Mouse (Mus musculus): ENCODE measurements around the gene Slc22a23. TPM values are rescaled to one million over a fixed set of nuclear protein-coding genes. Genes with fewer than 3 reads are reported as not detected.

The Slc22a23 gene
- polyA plus RNA-seq, 1 experiment from 2014 or later, result 7.8 TPM

GRCm38 (mm10) chr13:34156133-34156839, 188.7 kb downstream of the Slc22a23 start:
- peak; percentile 67 for ATAC-seq (ENCODE audit: insufficient number of reproducible peaks, insufficient read depth, low FRiP score, low read depth)
- Histone ChIP-seq H3K4me3 (ENCODE audit: control insufficient read depth in 1 of 2, insufficient read depth in 1 of 2, low read depth in 1 of 2, low read length in 2 of 2) (no peak overlapping the region), H3K9me3 (ENCODE audit: control insufficient read depth, low read length) (no peaks in the 10 kb centered on the region), H3K4me2 (ENCODE audit: low read length) (peak overlapping the region; percentile 27), H3K9ac (ENCODE audit: low read length) (no peak overlapping the region), H3K27me3 (ENCODE audit: control insufficient read depth, insufficient read depth, low read length) (no peaks in the 10 kb centered on the region), H3K36me3 (ENCODE audit: control insufficient read depth, insufficient read depth, low read length) (no peaks in the 10 kb centered on the region), H3K27ac (replicated peaks in 1 of 2; ENCODE audit: control insufficient read depth in 1 of 2, insufficient read depth in 1 of 2, low read depth in 2 of 2, low read length in 2 of 2) (peak overlapping the region; percentile 90 to 95), H3K4me1 (ENCODE audit: control insufficient read depth in 2 of 2, insufficient read depth in 2 of 2, low read length in 2 of 2) (peaks cover 23 to 24% of the 10 kb centered on the region in 2 experiments)
- 31% methylated on average over 8 of the region's 8 CpGs for WGBS

- ATAC-seq (ENCODE audit: insufficient number of reproducible peaks, insufficient read depth, low FRiP score, low read depth), result no peak
- peak overlapping the region; percentile 30 for H3K4me2 ChIP-seq (ENCODE audit: low read length)
These were observed 190.1 kb downstream of the Slc22a23 start for GRCm38 (mm10) chr13:34154931-34155272.

GRCm38 (mm10) chr13:34154217-34154930, 190.6 kb downstream of the Slc22a23 start:
- H3K27ac ChIP-seq (replicated peaks in 1 of 2; ENCODE audit: control insufficient read depth in 1 of 2, insufficient read depth in 1 of 2, low read depth in 2 of 2, low read length in 2 of 2), result peak overlapping the region; percentile 22 to 58; a peak in 3 of 4 replicates
- no peak; the same call in 1 of the 2 replicates for ATAC-seq (ENCODE audit: insufficient number of reproducible peaks, insufficient read depth, low FRiP score, low read depth)
- H3K36me3 ChIP-seq (ENCODE audit: control insufficient read depth, insufficient read depth, low read length), result no peaks in the 10 kb centered on the region
- H3K4me1 ChIP-seq (ENCODE audit: control insufficient read depth in 2 of 2, insufficient read depth in 2 of 2, low read length in 2 of 2), result peaks cover 34 to 38% of the 10 kb centered on the region in 2 experiments
- H3K4me3 ChIP-seq (ENCODE audit: control insufficient read depth in 1 of 2, insufficient read depth in 1 of 2, low read depth in 1 of 2, low read length in 2 of 2), result peak overlapping the region in 1 of 2 experiments; percentile 4; a peak in 1 of 4 replicates
- H3K27me3 ChIP-seq (ENCODE audit: control insufficient read depth, insufficient read depth, low read length), result no peaks in the 10 kb centered on the region
- 47% methylated on average over 13 of the region's 13 CpGs for WGBS
- peak overlapping the region; percentile 30 for H3K4me2 ChIP-seq (ENCODE audit: low read length)
- no peaks in the 10 kb centered on the region for H3K9me3 ChIP-seq (ENCODE audit: control insufficient read depth, low read length)
- no peak overlapping the region for H3K9ac ChIP-seq (ENCODE audit: low read length)

More at GRCm38 (mm10) chr13:34154931-34155272, 190.1 kb downstream of the Slc22a23 start:
- peaks cover 30 to 33% of the 10 kb centered on the region in 2 experiments for H3K4me1 ChIP-seq (ENCODE audit: control insufficient read depth in 2 of 2, insufficient read depth in 2 of 2, low read length in 2 of 2)
- WGBS, result 46% methylated on average over 3 of the region's 3 CpGs
- H3K27me3 ChIP-seq (ENCODE audit: control insufficient read depth, insufficient read depth, low read length), result no peaks in the 10 kb centered on the region
- peak overlapping the region; percentile 22 to 58; a peak in 1 of 4 replicates for H3K27ac ChIP-seq (replicated peaks in 1 of 2; ENCODE audit: control insufficient read depth in 1 of 2, insufficient read depth in 1 of 2, low read depth in 2 of 2, low read length in 2 of 2)
- H3K9ac ChIP-seq (ENCODE audit: low read length), result no peak overlapping the region
- H3K36me3 ChIP-seq (ENCODE audit: control insufficient read depth, insufficient read depth, low read length), result no peaks in the 10 kb centered on the region
- peak overlapping the region in 1 of 2 experiments; percentile 4; a peak in 1 of 4 replicates for H3K4me3 ChIP-seq (ENCODE audit: control insufficient read depth in 1 of 2, insufficient read depth in 1 of 2, low read depth in 1 of 2, low read length in 2 of 2)
- no peaks in the 10 kb centered on the region for H3K9me3 ChIP-seq (ENCODE audit: control insufficient read depth, low read length)

GRCm38 (mm10) chr13:34153254-34154011, 191.5 kb downstream of the Slc22a23 start:
- 59% methylated on average over 4 of the region's 5 CpGs for WGBS
- Histone ChIP-seq H3K4me2 (ENCODE audit: low read length) (no peak overlapping the region), H3K27ac (replicated peaks in 1 of 2; ENCODE audit: control insufficient read depth in 1 of 2, insufficient read depth in 1 of 2, low read depth in 2 of 2, low read length in 2 of 2) (peak overlapping the region; percentile 12 to 58; a peak in 3 of 4 replicates), H3K36me3 (ENCODE audit: control insufficient read depth, insufficient read depth, low read length) (no peaks in the 10 kb centered on the region), H3K4me1 (ENCODE audit: control insufficient read depth in 2 of 2, insufficient read depth in 2 of 2, low read length in 2 of 2) (peaks cover 36 to 43% of the 10 kb centered on the region in 2 experiments), H3K27me3 (ENCODE audit: control insufficient read depth, insufficient read depth, low read length) (no peaks in the 10 kb centered on the region), H3K4me3 (ENCODE audit: control insufficient read depth in 1 of 2, insufficient read depth in 1 of 2, low read depth in 1 of 2, low read length in 2 of 2) (no peak overlapping the region), H3K9ac (ENCODE audit: low read length) (no peak overlapping the region), H3K9me3 (ENCODE audit: control insufficient read depth, low read length) (no peaks in the 10 kb centered on the region)
- ATAC-seq (ENCODE audit: insufficient number of reproducible peaks, insufficient read depth, low FRiP score, low read depth), result no peak

GRCm38 (mm10) chr13:34152695-34153094, 192.3 kb downstream of the Slc22a23 start:
- Histone ChIP-seq H3K27me3 (ENCODE audit: control insufficient read depth, insufficient read depth, low read length) (no peaks in the 10 kb centered on the region), H3K9me3 (ENCODE audit: control insufficient read depth, low read length) (no peaks in the 10 kb centered on the region), H3K4me2 (ENCODE audit: low read length) (no peak overlapping the region), H3K4me1 (ENCODE audit: control insufficient read depth in 2 of 2, insufficient read depth in 2 of 2, low read length in 2 of 2) (peaks cover 41 to 50% of the 10 kb centered on the region in 2 experiments), H3K4me3 (ENCODE audit: control insufficient read depth in 1 of 2, insufficient read depth in 1 of 2, low read depth in 1 of 2, low read length in 2 of 2) (no peak overlapping the region), H3K27ac (replicated peaks in 1 of 2; ENCODE audit: control insufficient read depth in 1 of 2, insufficient read depth in 1 of 2, low read depth in 2 of 2, low read length in 2 of 2) (no peak overlapping the region), H3K9ac (ENCODE audit: low read length) (no peak overlapping the region), H3K36me3 (ENCODE audit: control insufficient read depth, insufficient read depth, low read length) (no peaks in the 10 kb centered on the region)
- ATAC-seq (ENCODE audit: insufficient number of reproducible peaks, insufficient read depth, low FRiP score, low read depth), result no peak
- 71% methylated on average over 7 of the region's 7 CpGs for WGBS

GRCm38 (mm10) chr13:34151425-34151824, 193.6 kb downstream of the Slc22a23 start:
- Histone ChIP-seq H3K4me1 (ENCODE audit: control insufficient read depth in 2 of 2, insufficient read depth in 2 of 2, low read length in 2 of 2) (peaks cover 31 to 42% of the 10 kb centered on the region in 2 experiments), H3K4me2 (ENCODE audit: low read length) (no peak overlapping the region), H3K27me3 (ENCODE audit: control insufficient read depth, insufficient read depth, low read length) (no peaks in the 10 kb centered on the region), H3K9ac (ENCODE audit: low read length) (no peak overlapping the region), H3K27ac (replicated peaks in 1 of 2; ENCODE audit: control insufficient read depth in 1 of 2, insufficient read depth in 1 of 2, low read depth in 2 of 2, low read length in 2 of 2) (no peak overlapping the region), H3K4me3 (ENCODE audit: control insufficient read depth in 1 of 2, insufficient read depth in 1 of 2, low read depth in 1 of 2, low read length in 2 of 2) (no peak overlapping the region), H3K36me3 (ENCODE audit: control insufficient read depth, insufficient read depth, low read length) (no peaks in the 10 kb centered on the region), H3K9me3 (ENCODE audit: control insufficient read depth, low read length) (no peaks in the 10 kb centered on the region)
- ATAC-seq (ENCODE audit: insufficient number of reproducible peaks, insufficient read depth, low FRiP score, low read depth), result no peak
- WGBS, result 82% methylated on average over 1 of the region's 1 CpGs

GRCm38 (mm10) chr13:34150271-34151027, 194.5 kb downstream of the Slc22a23 start:
- no peaks in the 10 kb centered on the region for H3K27me3 ChIP-seq (ENCODE audit: control insufficient read depth, insufficient read depth, low read length)
- H3K9me3 ChIP-seq (ENCODE audit: control insufficient read depth, low read length), result no peaks in the 10 kb centered on the region
- H3K27ac ChIP-seq (replicated peaks in 1 of 2; ENCODE audit: control insufficient read depth in 1 of 2, insufficient read depth in 1 of 2, low read depth in 2 of 2, low read length in 2 of 2), result peak overlapping the region; percentile 55 to 89
- H3K9ac ChIP-seq (ENCODE audit: low read length), result peak overlapping the region; percentile 52
- H3K36me3 ChIP-seq (ENCODE audit: control insufficient read depth, insufficient read depth, low read length), result no peaks in the 10 kb centered on the region
- peak overlapping the region; percentile 63 for H3K4me2 ChIP-seq (ENCODE audit: low read length)
- ATAC-seq (ENCODE audit: insufficient number of reproducible peaks, insufficient read depth, low FRiP score, low read depth), result no peak
- peaks cover 25 to 35% of the 10 kb centered on the region in 2 experiments for H3K4me1 ChIP-seq (ENCODE audit: control insufficient read depth in 2 of 2, insufficient read depth in 2 of 2, low read length in 2 of 2)
- peak overlapping the region; percentile 10 to 25 for H3K4me3 ChIP-seq (ENCODE audit: control insufficient read depth in 1 of 2, insufficient read depth in 1 of 2, low read depth in 1 of 2, low read length in 2 of 2)
- 5% methylated on average over 19 of the region's 19 CpGs for WGBS
